ENCODE assay signal across 7 mouse cellular contexts in genomic region chr15:80671295-80672252, GRCm38 (mm10). TPM values are rescaled to one million over a fixed set of nuclear protein-coding genes. Genes with fewer than 3 reads are reported as not detected.
DNase-seq lines count a peak whose midpoint lies in the region; ATAC-seq and TF ChIP-seq lines count a peak whose summit lies in the region.

Fam83f (plus strand) TSS chr15:80671847.

- peaks cover 19% of the 10 kb centered on the region for H3K27me3 ChIP-seq in forebrain, embryonic 14.5 days (replicated peaks; ENCODE audit: control insufficient read depth, insufficient read depth, low read length)
- H3K27me3 ChIP-seq in hindbrain, embryonic 10.5 days (ENCODE audit: insufficient read depth, poor library complexity, severe bottlenecking): peaks cover 70% of the 10 kb centered on the region
- peaks cover 56% of the 10 kb centered on the region for H3K27me3 ChIP-seq in limb, embryonic 12.5 days
- H3K27me3 ChIP-seq in midbrain, embryonic 11.5 days (ENCODE audit: control insufficient read depth, insufficient read depth, low read length): peaks cover 22% of the 10 kb centered on the region
- 0 out of 2 replicates have a peak, but pooled peaks cover 10% of the 10 kb centered on the region for H3K27me3 ChIP-seq in stomach, embryonic 15.5 days (replicated peaks)

- peak within 1 kb of the TSS; percentile 44; the same call in 1 of the 2 replicates for H3K27ac ChIP-seq in bone marrow, adult 2 months (ENCODE audit: control insufficient read depth, insufficient read depth, low read depth, low read length, poor library complexity)
- no peak within 1 kb of the TSS for H3K27ac ChIP-seq in forebrain, embryonic 14.5 days (ENCODE audit: low read depth, low read length)
- peak within 1 kb of the TSS; percentile 76 for H3K27ac ChIP-seq in hindbrain, embryonic 10.5 days
- H3K27ac ChIP-seq in limb, embryonic 12.5 days: no peak within 1 kb of the TSS
- H3K27ac ChIP-seq in midbrain, embryonic 11.5 days (ENCODE audit: low read depth, low read length): no peak within 1 kb of the TSS
- H3K27ac ChIP-seq in stomach, embryonic 15.5 days: peak within 1 kb of the TSS; percentile 62

- H3K9ac ChIP-seq in forebrain, embryonic 14.5 days (ENCODE audit: low read length): peak within 1 kb of the TSS; percentile 56
- peak within 1 kb of the TSS; percentile 59 for H3K9ac ChIP-seq in limb, embryonic 12.5 days (replicated peaks)
- H3K9ac ChIP-seq in midbrain, embryonic 11.5 days (ENCODE audit: low read length): no peak within 1 kb of the TSS; the same call in 1 of the 2 replicates
- peak within 1 kb of the TSS; percentile 41; the same call in 1 of the 2 replicates for H3K9ac ChIP-seq in stomach, embryonic 15.5 days

- peak; percentile 18; the same call in 1 of the 2 replicates for ATAC-seq in forebrain, embryonic 14.5 days
- ATAC-seq in limb, embryonic 12.5 days (ENCODE audit: insufficient number of reproducible peaks, insufficient read depth, low FRiP score, low TSS enrichment, low read depth): peak; percentile 31; the same call in 1 of the 2 replicates
- peak; percentile 59 for ATAC-seq in midbrain, embryonic 11.5 days (ENCODE audit: low FRiP score)
- ATAC-seq in stomach, embryonic 15.5 days (ENCODE audit: insufficient read depth, low FRiP score, low read depth): peak; percentile 74

- peaks cover 5% of the 10 kb centered on the region for H3K4me1 ChIP-seq in bone marrow, adult 2 months (ENCODE audit: control insufficient read depth, insufficient read depth, low read length)
- H3K4me1 ChIP-seq in forebrain, embryonic 14.5 days (ENCODE audit: control insufficient read depth, insufficient read depth, low read length): peaks cover 6% of the 10 kb centered on the region; the same call in 1 of the 2 replicates
- peaks cover 14% of the 10 kb centered on the region for H3K4me1 ChIP-seq in hindbrain, embryonic 10.5 days (replicated peaks)
- peaks cover 10% of the 10 kb centered on the region for H3K4me1 ChIP-seq in limb, embryonic 12.5 days (replicated peaks)
- H3K4me1 ChIP-seq in midbrain, embryonic 11.5 days (ENCODE audit: control insufficient read depth, insufficient read depth, low read length): peaks cover 5% of the 10 kb centered on the region; the same call in 1 of the 2 replicates
- H3K4me1 ChIP-seq in stomach, embryonic 15.5 days: peaks cover 23% of the 10 kb centered on the region; the same call in 1 of the 2 replicates

- H3K4me3 ChIP-seq in bone marrow, adult 2 months (replicated peaks; ENCODE audit: control insufficient read depth, low read depth, low read length): peak within 1 kb of the TSS; percentile 21
- peak within 1 kb of the TSS; percentile 33 for H3K4me3 ChIP-seq in forebrain, embryonic 14.5 days (ENCODE audit: low read depth, low read length)
- peak within 1 kb of the TSS; percentile 51 for H3K4me3 ChIP-seq in hindbrain, embryonic 10.5 days
- H3K4me3 ChIP-seq in limb, embryonic 12.5 days (replicated peaks): peak within 1 kb of the TSS; percentile 48
- peak within 1 kb of the TSS; percentile 16 for H3K4me3 ChIP-seq in midbrain, embryonic 11.5 days (ENCODE audit: low read depth, low read length)
- peak within 1 kb of the TSS; percentile 42 for H3K4me3 ChIP-seq in stomach, embryonic 15.5 days (replicated peaks)

- TF ChIP-seq POLR2A in bone marrow, adult 2 months (IDR thresholded peaks at IDR 0.05; ENCODE audit: borderline replicate concordance, control insufficient read depth, low read depth, low read length): no peak

- peaks cover 7% of the 10 kb centered on the region; the same call in 1 of the 2 replicates for H3K9me3 ChIP-seq in forebrain, embryonic 14.5 days (replicated peaks; ENCODE audit: control insufficient read depth, low read length)
- H3K9me3 ChIP-seq in hindbrain, embryonic 10.5 days: no peaks in the 10 kb centered on the region
- H3K9me3 ChIP-seq in limb, embryonic 12.5 days: peaks cover 6% of the 10 kb centered on the region; the same call in 1 of the 2 replicates
- no peaks in the 10 kb centered on the region for H3K9me3 ChIP-seq in midbrain, embryonic 11.5 days (ENCODE audit: control insufficient read depth, low read length)
- no peaks in the 10 kb centered on the region for H3K9me3 ChIP-seq in stomach, embryonic 15.5 days

- H3K36me3 ChIP-seq in forebrain, embryonic 14.5 days (ENCODE audit: control insufficient read depth, insufficient read depth, low read length): no peaks in the 10 kb centered on the region
- H3K36me3 ChIP-seq in hindbrain, embryonic 10.5 days: no peaks in the 10 kb centered on the region
- no peaks in the 10 kb centered on the region for H3K36me3 ChIP-seq in limb, embryonic 12.5 days
- no peaks in the 10 kb centered on the region for H3K36me3 ChIP-seq in midbrain, embryonic 11.5 days (ENCODE audit: control insufficient read depth, insufficient read depth, low read length)
- H3K36me3 ChIP-seq in stomach, embryonic 15.5 days: no peaks in the 10 kb centered on the region

- 21% methylated on average over 82 of the region's 85 CpGs for WGBS in bone marrow, adult 2 months
- 5% methylated on average over 83 of the region's 85 CpGs for WGBS in forebrain, embryonic 14.5 days
- 4% methylated on average over 85 of the region's 85 CpGs for WGBS in hindbrain, embryonic 10.5 days
- WGBS in limb, embryonic 12.5 days: 4% methylated on average over 85 of the region's 85 CpGs
- 4% methylated on average over 85 of the region's 85 CpGs for WGBS in midbrain, embryonic 11.5 days
- 5% methylated on average over 83 of the region's 85 CpGs for WGBS in stomach, embryonic 15.5 days

- peak within 1 kb of the TSS; percentile 60 for H3K4me2 ChIP-seq in forebrain, embryonic 14.5 days (ENCODE audit: low read length)
- peak within 1 kb of the TSS; percentile 82 for H3K4me2 ChIP-seq in limb, embryonic 12.5 days
- H3K4me2 ChIP-seq in midbrain, embryonic 11.5 days: peak within 1 kb of the TSS; percentile 58
- H3K4me2 ChIP-seq in stomach, embryonic 15.5 days: peak within 1 kb of the TSS; percentile 81

- no peak for DNase-seq in forebrain, embryonic 14.5 days (ENCODE audit: low spot score)
- DNase-seq in hindbrain, embryonic 10.5 days (ENCODE audit: low spot score): peak; percentile 47
- peak; percentile 93 for DNase-seq in midbrain, embryonic 11.5 days (ENCODE audit: low spot score, missing footprints)
- DNase-seq in right cerebral cortex, adult 2 months (ENCODE audit: low spot score in 2 of 2): no peak

- no peak for TF ChIP-seq CTCF in bone marrow, adult 2 months (IDR thresholded peaks at IDR 0.05; ENCODE audit: control insufficient read depth, insufficient read depth, low read length)

RNA-seq across cellular contexts. Expression of gene Fam83f, which starts in this region (rescaled TPM):
- 0.54 TPM in 1 of 2 replicates, not detected in the other for polyA plus RNA-seq in bone marrow, adult 2 months (2011; ENCODE audit: insufficient read depth, insufficient read length, low replicate concordance, missing spikeins)
- not detected in 2 replicates for polyA plus RNA-seq in forebrain, embryonic 14.5 days (2014; fragmentation: Nextera tagmentation; extraction: Ambion mirVana)
- polyA plus RNA-seq in hindbrain, embryonic 10.5 days (2016; fragmentation: Nextera tagmentation; extraction: Ambion mirVana): 0.60 and 0.96 TPM in 2 replicates
- 1.3 and 1.4 TPM in 2 replicates for polyA plus RNA-seq in limb, embryonic 12.5 days (2016; fragmentation: Nextera tagmentation; extraction: Ambion mirVana)
- polyA plus RNA-seq in midbrain, embryonic 11.5 days (2014; fragmentation: Nextera tagmentation; extraction: Ambion mirVana): 0.12 and 0.16 TPM in 2 replicates
- polyA plus RNA-seq in stomach, embryonic 15.5 days (2015; fragmentation: Nextera tagmentation; extraction: Ambion mirVana): 18.7 and 20.7 TPM in 2 replicates

Comparison
In these comparisons a context has a peak if more than half of its experiments do, and no peak if none do; other contexts are left out.
1. Peak in ATAC-seq, H3K4me3 ChIP-seq, H3K9ac ChIP-seq and H3K4me2 ChIP-seq in forebrain, embryonic 14.5 days; RNA of the gene not detected or under 1 TPM.
2. Peak in DNase-seq, H3K4me3 ChIP-seq and H3K27ac ChIP-seq in hindbrain, embryonic 10.5 days; RNA of the gene not detected or under 1 TPM.
3. Peak in DNase-seq, ATAC-seq, H3K4me3 ChIP-seq and H3K4me2 ChIP-seq in midbrain, embryonic 11.5 days; RNA of the gene not detected or under 1 TPM.
4. H3K27ac ChIP-seq: peak in bone marrow, adult 2 months (single experiment) and stomach, embryonic 15.5 days (single experiment); none in forebrain, embryonic 14.5 days (single experiment), limb, embryonic 12.5 days (single experiment) and midbrain, embryonic 11.5 days (single experiment).
5. ATAC-seq: peak in every context shown above with its lines; median percentile 74 in stomach, embryonic 15.5 days; 59 in midbrain, embryonic 11.5 days; 31 in limb, embryonic 12.5 days; 18 in forebrain, embryonic 14.5 days.
6. Peak in every context shown above with its lines, with median percentiles within 50 percentile points of each other: H3K4me3 ChIP-seq and H3K4me2 ChIP-seq.